Mouse (Mus musculus) cerebellum, adult 18-20 months (tissue): ENCODE results near the gene Scrn1.

Experiments
- DNase-seq, 2 experiments: peaks; one replicate each; pipeline ENCODE4 v3.0.0; 2021

Gene Scrn1

DNA sequence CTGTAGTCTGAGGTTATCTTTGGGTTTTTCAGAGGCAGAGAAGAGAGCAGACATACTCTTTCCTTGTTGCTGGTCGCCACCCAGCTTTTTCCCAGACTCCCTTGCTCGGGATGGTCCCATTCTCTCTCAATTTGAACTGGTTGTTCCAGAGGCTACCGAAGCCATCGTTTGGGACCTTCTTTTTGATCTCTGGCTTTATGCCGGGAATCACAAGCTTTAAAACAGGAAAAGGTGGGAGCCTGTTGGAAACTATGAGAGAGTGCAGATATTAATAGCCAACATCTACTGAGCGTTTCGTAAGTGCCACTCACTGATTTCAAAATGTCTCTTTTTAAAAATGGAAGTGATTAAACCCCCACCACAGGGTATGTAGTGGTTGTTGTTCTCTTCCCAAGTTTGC lies 94.4 kb downstream of the Scrn1 start:
- no peak for DNase-seq

DNA sequence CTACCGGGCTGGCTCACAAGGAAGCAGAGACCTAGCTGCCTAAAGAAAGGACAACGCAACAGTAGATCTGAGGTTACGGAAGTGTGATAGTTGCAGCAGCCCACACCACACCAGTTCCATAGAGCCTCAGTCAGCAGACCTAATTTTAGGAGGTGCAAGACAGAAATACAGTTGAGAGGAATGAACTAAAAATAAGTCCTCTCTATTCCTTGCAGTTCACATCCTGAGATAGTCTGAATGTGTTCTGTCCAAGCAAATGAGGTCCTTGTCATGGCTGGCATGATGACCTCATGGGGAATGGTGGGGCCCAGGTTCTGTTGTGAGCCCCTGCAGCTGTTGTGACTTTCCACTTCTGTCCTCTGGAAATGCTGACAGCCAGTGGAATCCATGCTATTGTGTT lies 98.9 kb downstream of the Scrn1 start:
- no peak for DNase-seq

DNA sequence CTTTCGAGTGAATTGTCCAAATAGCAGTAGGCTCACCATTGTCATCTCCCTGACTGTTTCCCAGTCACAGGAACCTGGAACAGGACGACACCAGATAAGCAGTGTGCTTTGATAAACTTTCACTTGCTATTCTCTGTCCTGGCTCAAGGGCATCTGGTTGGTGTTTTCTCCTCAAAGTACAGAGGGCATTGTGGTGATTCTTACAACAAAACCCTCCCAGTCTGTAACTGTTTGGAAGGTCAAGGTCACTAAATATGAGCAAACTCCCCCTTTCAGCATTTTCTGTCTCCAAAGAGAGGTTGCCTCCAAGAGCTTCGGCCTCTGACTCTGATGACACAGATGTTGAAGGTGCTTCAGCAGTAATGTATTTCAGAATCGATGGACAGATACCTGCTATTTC lies 101.4 kb downstream of the Scrn1 start:
- DNase-seq: no peak

DNA sequence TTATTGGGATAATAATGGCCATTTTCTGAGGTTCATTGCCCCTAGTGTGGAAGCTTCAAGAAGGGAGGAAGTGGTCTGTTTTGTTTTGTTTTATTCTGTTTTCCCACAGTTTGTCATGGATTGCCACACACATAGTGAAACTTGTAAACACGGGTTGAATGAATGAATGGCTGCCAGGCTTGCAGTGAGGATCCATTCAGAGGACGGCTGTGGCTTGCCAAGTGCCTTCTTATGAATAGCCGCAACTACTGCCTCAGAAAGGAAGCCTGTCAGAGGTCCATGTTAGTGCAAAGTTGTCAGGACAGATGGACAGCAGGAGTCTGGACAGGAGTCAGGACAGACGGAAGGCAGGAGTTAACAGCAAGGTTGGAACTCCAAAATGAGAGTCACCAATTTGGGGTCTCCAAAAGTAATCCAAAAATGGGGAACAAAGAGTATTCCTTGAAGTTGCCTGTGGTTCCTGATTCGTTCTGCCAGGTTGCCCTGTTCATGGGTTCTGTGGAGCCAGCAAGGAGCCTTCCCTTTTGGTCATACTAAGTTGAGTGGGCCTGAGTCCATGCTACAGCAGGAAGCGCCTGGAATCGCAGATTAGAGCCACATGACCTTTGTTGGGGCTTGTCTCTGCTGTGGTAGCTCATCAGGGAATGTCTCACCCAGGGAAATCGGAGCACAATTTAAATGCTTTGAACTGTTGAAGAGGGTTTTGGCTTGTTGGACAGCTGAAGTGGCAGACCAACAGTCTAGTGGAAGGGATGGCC lies 102.4 kb downstream of the Scrn1 start:
- DNase-seq: peak; percentile 41 to 44

DNA sequence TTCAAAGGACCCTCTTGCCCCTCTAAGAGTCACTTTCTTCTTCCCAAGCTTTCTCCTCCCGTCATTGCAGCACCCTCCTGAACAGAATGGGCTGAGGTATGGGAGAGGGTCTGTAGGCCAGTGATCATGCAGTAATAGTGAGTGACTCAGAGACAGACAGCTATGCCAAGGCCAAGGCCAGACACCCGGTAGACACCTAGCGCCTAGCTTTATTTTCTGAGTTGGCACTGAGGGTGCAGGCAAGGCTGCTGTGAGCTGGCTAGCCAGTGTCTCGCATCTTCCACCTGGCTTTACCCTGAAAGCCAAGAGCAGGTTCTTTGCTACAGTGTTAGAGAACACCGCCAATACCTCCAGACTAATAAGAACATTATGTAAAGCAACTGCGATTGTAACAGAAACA lies 103.5 kb downstream of the Scrn1 start:
- peak; percentile 42 to 58 for DNase-seq

DNA sequence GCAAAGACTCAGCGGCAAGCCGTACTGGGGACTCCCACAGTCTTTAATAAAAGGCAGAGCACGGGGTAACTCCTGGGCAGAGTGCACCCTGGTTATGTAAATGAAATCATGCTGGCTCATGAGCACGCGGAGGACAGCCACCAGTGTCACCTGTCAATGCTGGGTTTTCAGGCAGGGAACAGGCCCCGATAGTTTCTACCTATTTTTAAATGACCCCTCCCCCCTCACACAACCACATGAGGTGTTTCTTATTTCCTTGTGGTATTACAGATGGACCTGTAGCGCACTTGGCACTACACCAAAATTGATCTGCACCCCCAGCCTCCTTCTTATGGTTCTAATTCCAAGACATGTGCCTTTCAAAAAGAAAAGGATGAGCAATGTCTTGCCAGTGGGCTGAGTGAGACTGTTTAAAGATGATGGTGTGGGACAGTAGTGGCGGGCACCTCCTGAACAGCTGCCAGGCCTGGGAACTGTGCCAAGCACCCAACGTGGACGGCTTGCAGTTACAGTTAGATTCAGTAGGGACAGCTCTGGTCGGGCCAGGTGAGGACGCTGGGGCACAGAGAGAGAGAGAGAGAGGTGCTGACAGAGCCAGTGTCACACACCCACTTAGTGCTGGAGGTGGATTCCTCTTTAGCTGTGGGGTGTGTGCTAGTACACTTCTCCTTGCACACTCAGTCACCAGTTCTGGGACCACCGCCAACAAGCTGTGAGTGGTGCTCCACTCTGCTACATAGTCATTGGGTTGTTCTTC lies 105.2 kb downstream of the Scrn1 start:
- peak; percentile 39 to 60 for DNase-seq

DNA sequence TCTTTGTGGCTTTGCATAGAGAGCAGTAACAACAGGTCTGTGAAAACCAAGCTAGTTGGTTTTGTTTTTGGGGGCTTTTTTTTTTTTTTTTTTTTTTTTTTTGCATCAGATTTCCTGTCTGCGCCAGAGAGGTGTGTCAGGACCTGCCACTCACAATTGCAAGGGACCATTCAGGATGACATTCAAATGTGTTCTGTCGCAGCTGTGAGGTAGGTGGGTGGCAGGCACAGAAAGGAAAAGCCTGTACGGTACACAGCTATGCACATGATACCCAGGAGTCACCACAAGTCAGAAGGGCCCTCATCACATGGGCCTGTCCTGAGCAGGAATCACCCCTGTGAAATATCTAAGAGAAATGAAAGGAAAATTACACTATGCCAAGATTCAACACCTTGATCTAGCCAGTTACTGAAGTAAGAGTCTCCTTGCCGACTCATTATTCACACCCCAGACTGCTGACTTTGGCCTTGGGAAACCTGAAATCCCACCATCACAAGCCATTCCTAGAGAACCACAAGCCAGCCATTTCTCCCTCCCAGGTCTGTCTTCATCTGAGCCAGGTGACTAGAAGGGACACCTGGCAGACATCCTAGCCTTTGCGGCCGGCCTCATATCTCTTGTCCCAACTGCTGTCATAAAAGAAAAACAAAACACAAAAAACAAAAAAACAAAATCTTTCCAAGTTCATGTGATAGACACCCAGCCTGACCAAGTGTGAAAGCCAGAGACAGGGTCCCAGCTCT lies 105.9 kb downstream of the Scrn1 start:
- peak; percentile 50 to 54 for DNase-seq

DNA sequence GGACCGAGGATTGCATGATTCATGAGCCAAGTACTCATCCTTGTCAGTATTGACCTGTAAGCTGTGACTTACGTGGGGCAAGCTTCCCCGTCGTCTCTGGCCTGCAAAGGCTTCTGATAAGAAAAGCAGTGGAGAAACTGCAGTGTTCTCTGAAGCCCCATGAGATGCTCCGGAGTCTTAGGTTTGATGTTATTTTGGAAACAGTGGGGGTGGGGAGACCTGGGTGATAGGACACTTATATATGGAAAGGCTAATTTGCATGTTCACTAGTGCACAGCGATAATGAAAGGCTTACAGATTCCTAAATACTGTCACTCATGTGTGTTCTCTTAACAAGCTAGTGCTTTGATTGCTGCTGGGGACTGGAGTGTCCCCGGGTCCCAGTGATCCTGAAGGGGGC lies 106.6 kb downstream of the Scrn1 start:
- DNase-seq: no peak
